Mouse (Mus musculus) WW6 (cell line): ENCODE results near the gene Brd1.

ENCODE experiments used
- DNase-seq: peaks from one replicate; pipeline ENCODE4 v3.0.0-alpha.2; 2013; ENCODE audit warnings: low read depth, low spot score

Gene Brd1

DNA sequence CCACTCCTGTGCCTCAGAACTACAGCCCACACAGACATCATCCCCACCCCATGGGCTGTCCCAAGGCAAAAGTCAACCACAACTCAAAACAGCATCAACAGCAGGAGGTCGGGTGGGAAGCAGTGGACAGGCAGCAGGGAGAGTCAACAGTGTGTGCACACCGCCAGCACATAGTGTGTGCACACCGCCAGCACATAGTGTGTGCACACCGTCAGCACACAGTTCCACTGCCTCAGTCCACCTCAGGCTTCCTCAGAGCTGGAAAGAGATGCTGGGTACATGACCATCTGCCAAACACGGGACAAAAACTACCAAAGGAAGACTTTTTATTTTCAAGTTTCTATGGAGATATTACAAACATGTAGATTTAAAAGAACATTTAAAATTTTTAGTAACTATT is 47.3 kb downstream of the Brd1 start:
- DNase-seq = no peak

DNA sequence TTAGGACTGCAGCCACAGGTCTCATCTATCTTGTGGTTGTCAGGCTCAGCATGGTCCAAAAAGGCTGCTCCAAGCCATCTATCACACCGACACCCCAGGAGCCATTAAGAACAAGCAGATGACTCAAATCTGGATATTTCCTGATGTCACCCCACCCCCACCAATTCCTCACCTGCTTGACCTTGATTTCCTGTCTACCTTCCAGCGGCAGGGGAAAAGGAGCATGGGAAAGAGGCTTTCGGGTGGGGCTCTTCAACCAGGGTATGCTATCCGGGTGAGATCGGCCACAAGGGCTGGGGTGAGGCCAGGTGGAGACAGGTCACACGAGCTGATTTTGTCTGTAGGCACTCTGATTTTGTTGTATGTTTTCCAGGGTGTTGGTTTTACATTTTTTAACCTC is 50.0 kb downstream of the Brd1 start:
- peak; percentile 29 for DNase-seq

DNA sequence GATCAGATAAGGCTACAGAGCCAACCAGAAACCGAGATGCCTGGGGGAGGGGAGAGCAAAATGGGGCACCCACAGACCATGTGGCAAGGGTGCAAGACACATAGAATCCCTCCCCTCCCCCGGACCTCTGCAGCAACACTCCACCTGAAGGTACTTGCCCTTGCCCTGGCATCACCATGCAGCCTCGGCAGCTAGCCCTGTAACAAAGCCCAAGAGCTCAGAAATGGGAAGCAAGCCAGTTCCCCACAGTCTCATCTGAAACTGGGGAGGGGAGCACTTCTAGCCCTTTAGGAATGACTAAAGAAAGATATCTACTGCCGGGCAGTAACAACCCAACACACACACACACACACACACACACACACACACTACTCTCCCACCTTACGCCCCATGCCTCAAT is 53.1 kb downstream of the Brd1 start:
- no peak for DNase-seq

DNA sequence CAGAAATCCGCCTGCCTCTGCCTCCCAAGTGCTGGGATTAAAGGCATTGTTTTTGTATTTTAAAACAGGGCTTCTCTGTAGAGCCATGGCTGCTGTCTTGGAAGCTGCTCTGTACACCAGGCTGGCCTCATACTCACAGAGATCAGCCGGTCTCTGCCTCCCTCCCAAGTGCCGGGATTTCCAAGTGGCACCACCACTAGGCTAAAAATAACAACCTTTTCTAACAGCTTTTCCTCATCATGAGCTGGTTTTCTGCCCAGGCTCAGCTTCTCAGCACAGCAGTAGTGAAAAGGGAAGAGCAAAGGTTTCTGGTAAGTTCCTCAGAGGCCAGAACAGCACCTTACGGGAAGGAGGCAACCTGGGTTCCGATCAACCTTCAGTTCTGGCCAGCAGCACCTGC is 56.5 kb downstream of the Brd1 start:
- DNase-seq = no peak

DNA sequence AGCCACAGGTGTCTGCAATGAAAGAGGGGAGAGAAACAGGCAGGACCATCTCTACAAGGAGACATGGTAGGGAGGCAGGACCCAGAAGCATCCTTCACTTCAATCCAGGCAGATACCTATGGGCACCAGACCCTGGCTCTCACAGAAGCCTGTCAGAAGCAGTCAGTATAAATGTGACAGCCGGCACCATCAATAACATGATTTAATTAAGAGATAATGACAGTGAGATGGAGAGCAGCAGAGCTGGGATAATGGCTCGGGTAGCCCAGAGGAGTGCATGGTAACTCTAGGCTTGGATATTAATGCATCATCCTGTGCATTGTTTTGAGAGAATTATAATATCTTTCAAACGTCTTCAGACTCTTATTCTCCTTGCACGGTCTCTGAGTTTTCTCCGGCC is 58.0 kb downstream of the Brd1 start:
- no peak for DNase-seq

DNA sequence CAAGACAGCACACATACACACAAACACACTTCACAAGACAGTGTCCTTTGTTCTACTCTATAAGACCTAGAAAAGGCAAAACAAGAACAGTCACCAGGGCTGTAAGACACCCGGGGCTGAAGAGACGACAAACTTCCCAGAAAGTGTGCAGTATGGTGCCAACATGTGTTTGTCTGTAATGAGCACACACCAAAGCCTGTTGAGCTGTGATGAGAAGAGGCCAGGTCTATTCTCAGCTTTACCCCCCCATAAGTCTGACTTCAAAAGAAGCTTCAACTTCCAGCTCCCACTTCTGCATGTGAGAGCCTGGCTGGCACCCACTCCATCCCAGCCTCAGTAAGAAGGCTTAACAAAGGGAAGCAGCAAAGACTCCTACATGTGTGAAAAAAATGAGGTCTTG is 65.3 kb downstream of the Brd1 start:
- no peak for DNase-seq

DNA sequence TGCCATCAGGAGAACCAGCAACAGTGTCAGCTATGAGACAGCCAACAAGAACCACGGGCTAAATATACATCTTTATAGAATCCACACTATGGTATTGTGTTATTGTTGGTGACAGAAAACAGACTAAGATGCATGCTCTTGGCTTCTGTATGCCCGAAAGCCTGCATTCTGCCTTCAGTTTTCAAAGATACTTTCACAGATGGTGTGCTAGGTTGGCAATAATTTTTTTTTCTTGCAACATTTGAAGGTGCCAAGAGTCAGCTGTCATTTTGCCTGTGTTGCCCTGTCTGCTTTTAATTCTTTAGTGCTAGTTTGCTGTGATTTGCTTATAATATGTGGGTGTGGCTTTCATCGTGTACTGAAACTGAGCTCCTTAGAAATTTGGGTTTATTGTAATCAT is 66.4 kb downstream of the Brd1 start:
- no peak for DNase-seq

DNA sequence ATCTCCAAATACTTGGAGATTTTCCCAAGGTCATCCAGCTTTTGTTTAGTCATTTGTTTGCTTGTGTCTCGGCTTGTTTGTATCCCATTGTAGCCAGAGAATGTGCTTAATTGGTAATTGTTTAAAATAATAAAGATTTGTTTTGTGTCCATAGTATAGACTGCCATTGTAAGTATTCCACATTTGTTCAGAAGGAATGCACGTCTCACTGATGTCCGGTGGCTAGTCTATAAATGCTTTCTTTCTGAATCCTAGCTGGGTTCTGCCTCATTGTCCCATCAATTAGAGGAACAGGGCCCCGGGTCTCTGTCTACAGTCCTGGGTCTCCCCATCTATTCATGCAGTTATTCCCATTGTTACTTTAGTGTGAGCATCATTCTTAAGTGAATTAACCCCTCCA is 68.2 kb downstream of the Brd1 start:
- no peak for DNase-seq

DNA sequence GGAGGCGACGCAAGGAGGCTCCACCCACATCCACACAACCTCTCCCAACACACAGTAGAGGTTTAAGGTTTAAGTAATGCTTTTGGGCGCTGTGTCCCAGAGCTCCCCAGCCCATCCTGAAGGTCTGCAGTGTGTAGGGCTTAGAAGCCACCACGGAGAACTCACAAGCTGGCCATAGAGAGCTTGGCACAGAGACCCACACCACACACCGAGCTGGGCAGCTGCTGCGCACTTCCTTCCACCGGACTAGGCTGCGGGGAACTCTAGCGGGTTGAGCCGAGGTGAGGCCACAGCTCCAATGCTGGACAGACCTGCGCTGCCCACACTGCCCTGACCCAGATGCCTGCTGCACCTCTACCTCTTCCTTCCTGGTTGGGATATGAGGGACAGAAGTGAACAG is 71.0 kb downstream of the Brd1 start:
- DNase-seq = no peak

DNA sequence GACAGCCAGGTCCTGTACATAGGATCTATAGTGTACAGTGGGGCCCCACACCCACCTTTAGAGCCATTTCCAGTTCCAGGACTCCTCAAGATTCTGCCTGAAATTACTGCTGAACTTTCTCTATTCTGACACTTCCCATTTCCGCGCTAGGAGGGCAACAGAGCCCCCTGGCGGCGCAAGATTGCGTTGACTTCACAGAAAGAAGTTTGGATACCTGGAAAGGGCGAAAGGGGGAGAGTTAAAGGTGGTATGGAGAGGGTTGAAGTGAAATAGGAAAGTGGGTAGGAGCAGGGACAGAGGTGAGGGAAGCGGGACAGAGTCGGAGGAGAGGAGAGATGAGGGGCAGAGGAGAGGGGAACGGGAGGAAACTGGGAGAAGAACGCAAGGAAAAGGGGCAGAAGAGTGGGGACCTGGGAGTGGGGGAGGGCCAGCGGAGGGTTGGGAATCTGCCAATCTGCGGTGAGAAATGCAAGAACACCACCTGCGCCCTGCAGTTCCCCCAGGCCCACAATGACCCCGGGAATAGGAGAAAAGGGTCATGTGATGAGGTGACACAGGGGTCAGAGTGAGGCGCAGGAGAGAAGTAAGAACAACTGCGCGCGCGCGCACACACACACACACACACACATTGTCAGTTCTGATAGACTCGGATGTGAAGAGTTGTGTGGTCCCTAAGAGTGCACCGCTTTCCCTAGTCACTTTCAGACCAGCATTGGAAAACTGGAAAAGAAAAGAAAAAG is 71.8 kb downstream of the Brd1 start:
- peak; percentile 42 for DNase-seq

DNA sequence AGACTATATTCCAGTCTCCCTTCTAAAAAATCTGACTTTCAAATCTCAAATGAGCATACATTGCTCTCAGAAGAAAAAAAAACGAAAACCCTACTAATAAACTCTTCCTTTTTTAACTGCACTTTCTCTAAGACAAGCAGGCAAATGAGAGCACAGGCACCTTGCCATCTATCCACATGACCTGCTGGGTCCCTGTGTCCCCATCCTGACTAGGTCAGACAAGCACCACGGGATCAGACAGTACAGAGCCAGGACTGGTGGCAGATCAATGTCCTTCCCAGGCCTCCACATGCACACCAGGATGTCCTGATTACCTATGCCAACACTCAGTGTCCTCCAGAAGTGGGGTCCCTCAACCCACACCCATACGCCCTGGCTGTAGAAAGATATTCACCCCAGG is 72.4 kb downstream of the Brd1 start:
- DNase-seq = no peak

DNA sequence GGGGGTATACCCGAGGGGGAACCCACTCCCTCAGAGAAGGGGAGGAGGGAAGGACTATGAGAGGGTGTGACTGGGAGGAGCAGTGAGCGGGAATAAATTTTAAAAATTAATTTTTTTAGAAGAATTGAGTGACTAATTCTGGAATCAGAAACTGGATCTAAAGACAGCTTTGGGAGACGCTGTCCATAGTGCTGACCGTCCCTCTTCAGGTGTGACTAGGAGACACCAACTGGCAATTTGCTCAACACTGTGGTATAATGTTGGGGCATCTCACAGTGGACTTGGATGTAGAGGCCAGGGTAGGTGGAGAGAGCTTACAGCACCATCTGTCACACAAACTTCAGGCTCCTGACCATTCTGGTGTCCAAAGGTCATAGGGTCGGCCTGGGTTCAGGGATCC is 82.0 kb downstream of the Brd1 start:
- DNase-seq = no peak

DNA sequence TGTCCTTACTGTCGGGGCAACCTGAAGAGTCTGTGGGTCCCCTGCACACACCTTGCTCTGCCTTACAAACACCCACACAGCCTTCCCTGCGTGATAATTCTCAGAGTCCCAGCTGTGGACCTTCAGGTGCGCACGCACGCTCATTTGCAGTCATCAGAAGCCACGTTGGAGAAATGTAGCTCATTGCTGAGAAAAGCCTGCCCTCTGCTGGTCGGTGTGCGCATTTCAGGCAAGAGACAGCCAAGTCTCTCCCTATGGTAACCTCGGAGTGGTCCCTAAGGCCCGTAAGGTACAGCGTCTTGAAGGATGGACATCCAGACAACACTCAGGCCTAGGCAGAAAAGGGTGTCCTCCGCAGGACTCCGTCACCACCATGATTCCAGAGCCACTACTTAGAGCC is 83.0 kb downstream of the Brd1 start:
- peak; percentile 43 for DNase-seq
